Mouse (Mus musculus): Measurements from ENCODE around the gene Tas2r138.

Tas2r138 gene

DNA sequence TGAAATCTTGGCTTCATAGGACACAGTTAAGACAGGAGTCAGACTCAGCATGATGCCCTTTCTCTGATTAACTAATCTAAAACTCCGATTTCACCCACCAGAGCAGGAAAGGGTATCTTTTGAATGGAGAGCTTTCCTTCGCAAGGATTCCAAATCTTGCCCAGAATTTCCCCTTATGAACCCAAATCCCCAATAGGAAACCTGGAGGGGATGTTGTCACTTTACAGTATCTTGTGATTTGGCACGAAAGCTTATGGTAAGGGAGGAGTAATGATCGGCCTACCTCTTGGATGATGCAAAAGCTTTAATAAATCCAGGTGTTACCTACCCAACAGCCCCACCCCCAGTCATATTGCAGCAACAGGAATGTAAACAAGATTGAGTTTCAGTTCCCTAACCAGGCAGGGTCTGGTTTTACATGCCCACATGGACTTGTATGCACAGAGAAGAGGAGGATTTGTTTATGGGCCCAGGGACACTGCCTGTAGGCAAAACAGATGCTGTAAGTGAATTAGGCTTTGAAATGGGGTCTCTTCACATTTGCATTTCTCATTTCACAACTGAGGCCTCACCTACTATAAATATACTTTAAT, at the start of gene Tas2r138:
Tas2r138 (minus strand) TSS at position 51 of the 593 bp plus-strand sequence.
- no peak for DNase-seq

DNA sequence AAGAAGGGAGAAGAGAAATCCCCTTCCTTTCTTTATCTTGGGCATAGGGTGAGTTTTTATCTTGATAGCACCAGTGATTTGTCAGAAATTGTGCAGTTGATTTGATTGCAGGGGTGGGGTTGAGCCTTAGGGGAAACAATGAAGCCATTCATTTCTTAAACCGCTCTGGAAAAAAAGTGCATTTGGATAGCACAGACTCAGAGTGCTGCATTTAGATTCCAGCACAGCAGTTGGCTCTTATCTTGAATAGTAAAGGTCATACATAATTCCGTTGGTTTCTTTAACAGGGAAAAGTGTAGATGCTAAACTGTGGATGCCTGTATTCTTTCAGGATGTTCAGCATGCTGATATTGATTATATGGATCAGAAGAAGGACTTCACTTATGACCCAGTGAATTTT, 47.8 kb upstream of the Tas2r138 start:
- no peak for DNase-seq

DNA sequence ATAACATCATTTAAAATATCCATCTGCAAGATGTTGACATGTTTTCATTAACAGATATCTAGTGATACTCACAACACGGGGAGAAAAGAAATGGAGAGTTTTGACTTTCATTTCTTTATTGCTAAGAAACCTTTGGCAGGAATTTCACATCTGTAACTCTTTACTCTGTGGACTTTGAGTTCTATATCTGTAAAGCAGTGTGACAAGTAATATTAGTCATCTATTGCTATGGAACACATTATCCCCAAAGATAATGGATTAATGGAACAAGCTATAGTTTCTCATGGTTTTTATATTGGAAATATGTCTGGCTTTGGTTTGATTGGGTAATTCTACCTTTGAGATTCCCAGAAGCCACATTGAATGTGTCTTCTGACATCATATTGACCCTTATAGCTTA, 37.8 kb upstream of the Tas2r138 start:
- no peak for DNase-seq

DNA sequence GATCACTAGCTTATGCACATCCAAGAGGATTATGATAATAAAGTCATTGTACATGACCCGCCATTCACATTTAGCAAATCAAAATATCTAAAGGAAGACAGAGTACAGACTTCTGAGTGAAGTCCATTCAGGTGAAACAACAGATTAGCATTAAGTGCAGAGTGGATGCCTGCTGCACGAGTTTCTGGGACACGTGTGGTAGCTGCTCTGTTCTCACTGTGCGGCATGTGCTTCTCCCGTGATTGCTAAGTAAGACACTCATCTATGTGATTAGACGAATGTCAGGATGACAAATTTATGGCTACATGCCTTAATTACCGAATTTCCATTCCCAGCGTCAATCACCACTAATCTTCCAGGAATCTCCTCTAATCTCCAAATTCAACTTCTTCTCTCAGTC, 32.6 kb upstream of the Tas2r138 start:
- DNase-seq, result no peak

DNA sequence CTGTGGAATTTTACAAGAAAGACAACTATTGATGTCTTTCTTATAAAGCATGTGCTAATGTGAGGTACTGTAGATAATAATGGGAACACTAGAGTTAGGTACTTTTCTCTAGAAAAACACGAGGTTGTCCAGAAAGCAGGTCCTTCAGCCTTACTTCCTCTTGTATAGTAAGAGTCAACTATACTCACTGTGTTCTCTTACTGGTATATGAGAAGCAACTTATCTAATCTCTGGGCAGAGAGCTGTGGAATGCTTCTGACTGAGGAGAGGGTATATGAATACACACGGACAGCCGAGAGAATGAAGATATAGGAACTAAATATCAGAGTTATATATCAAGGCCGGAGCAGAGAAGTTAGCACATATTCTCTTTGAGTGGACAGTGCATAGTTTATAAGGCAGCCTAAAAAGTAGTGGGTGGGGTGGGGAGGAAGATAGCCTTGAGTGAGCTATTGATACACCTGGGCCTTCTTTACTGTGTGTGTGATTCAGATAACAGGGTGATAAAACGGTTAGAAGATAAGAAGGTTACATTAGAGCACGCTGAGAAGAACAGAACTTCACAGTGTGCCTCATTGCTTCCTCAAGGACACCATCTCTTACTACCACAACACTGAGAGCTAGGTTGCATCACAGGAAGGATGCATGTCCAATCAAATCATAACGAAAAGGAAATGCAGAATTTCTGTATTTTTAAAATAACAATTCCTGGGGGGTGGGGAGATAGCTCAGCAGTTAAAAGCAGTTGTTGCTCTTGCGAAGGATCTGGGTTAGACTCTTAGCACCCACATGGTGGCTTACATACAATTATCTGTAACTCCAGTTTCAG, 27.8 kb upstream of the Tas2r138 start:
- DNase-seq, result no peak

DNA sequence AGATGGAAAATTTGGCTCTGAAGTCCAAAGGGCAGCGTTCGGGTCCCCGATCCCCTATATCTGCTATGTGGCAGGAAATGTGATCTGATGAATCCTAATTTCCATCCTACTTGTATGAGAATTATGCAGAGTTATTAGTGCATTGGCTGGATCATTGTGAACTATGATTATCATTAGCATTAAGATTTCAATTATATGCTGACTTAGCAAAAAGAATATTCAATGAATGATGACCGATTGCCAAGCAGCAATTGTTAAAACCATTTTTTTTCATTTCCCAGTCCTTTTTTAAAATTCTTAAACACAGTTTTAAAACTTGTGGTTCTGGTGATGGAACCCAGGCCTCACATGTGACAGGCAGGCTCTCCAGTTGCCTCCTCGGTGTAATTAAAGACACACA, 24.6 kb upstream of the Tas2r138 start:
- DNase-seq, result no peak

DNA sequence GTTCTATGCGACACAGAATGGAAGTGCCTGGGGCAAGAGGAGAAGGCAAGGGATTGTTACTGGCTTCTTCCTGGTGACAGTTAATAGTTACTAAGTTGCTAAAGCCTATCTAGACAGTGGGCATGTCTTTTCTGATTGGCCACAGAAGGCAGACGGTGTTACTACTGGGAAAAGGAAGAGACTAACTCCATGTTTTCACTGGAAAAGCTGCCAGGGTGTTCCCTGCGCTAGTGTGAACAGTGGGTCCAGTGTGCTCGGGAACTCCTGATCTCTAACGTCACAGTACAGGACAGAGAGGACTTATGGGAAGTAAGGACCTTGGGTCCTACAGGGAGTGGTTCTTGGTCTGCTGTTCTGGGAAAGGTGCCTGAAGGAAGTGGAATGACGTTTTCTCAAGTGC, 22.4 kb upstream of the Tas2r138 start:
- DNase-seq, result no peak

DNA sequence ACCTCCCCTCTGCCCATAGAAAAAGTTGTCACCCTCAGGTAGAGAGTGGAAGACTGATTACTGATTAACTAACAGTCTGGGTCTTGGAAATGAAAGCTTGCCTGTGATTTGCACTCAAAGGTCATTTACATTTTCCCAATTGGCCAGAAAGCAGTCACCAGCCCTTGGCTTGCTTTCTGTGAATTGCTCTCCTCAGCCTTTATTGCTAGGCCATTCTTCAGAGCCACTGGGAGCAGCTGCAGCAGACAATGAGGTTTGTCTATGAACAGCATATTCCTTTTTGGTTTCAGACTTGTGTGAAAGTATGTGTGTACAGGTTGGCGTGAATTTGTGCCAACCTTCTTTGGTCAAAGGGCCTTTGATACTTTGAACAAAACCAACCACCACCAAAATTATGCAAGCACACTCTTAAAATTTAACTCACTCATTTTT, 21.5 kb upstream of the Tas2r138 start:
- DNase-seq, result no peak

DNA sequence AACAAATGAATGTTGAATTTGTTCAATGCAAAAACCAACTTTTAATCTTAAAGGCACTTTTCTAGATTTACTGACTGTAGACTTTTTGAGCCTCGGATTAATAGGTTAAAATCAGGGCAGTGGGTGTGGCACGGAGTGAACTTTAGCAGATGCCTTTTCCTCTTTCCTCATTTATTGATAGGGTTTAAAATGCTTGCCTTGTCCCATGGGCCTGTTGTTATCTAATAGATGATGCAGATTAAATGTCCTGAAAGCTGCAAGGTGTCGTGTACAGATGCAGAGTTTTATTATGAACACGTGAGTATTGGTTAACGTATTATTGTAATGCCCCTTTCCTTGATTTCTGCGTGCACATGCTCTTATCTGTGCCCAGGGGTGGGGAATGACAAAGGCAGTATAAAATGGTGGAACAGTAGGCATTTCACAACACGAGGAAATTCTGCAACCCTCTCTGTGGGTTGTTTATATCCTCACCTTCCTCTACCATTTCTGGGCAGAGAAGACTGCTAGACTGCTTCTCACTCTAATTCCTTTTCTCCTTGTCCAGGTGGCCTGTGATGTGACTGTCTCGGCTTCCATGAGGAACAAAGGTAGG, 15.4 kb upstream of the Tas2r138 start, which contains the start of gene Mgam:
Mgam (plus strand) TSS at position 426 of the 595 bp plus-strand sequence.
- DNase-seq, result no peak

DNA sequence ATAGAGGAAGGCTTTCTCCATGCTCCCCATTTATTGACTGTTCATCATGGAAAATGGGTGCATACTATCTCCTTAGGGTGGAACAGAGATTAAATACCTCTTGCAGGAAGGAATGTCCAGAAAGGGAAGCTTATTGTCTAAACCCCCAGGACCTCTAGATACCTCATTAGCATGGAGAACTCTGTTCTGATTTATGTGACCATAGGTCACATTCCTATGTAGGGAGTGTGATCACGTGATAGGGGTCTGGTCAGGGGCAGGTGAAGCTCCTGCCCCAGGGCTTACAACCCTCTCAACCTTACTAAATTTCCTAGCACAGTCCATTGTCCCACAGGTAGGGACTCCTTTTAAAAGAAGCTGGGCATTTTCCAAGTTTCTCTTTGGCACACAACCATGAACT, 13.0 kb upstream of the Tas2r138 start:
- no peak for DNase-seq

DNA sequence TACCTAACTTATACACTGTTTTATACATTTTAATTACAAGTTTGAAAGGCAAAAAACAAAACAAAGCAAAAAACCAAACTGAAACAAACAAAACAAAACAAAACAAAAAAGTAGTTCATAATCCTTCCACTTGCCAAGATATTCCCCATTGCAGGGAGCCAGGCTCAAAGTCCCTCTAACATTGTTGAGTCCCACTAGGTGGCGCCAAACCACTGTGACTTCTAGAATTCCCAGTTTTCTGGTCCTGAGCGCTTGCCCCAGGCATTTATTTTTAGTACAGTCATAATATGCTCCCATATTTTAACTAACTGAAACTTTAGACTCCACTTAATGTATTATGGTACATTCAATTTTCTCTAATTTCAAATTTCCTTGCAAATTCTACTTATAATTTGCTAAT, 4.9 kb upstream of the Tas2r138 start:
- DNase-seq, result peak; percentile 85 to 88

DNA sequence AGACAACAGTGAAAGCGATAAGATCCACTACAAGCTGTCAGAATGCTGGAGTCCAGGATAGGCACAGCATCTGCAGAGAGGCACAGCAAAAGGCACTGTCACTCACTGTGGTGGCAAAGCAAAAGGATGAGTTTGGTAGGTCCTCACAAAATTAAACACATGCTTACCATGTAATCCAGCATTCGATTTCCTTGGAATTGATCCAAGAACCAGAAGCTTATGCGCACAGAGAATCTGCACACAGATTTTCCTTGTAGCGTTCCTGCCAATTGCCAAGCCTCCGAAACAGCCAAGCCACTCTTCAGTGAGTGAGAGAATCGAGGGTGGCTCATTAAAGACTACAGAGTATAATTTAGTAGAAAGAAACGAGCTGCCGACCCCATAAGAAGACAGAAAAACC, 2.9 kb downstream of the Tas2r138 start:
- DNase-seq, result peak; percentile 49 to 62

DNA sequence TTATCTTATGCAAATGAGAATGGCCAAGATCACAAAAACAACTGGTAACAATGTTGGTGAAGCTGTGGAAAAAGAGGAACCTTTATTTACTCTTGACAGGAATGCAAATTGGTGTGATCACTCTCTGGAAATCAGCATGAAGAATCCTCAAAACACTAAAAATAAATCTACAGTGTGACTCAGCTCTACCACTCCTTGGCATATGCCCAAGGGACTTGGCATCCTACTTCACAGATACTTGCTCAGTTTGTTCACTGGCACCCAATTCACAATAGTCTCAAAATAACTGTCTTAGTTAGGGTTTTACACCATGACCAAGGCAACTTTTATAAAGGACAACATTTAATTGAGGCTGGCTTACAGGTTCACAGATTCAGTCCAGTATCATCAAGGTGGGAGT, 5.7 kb downstream of the Tas2r138 start:
- DNase-seq, result peak; percentile 73

DNA sequence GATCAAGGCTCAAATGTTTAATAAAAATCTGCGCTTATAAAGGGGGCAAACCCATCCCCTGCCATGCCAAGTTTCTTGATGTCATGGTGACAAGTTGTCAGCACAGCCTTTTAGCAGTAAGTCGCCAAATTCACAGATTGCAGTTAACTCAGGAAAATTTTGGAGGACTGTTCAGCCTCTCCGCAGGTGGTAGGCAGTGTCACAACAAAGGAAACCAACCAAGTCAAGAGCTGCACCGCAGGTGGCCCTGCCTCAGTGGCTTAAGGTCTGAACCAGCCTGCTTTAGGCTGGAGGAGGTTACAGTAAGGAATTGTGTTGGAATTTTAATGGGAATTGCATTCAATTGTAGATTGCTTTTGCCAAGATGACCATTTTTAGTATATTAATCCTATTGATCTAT, 14.6 kb downstream of the Tas2r138 start:
- peak; percentile 10 to 19 for DNase-seq

DNA sequence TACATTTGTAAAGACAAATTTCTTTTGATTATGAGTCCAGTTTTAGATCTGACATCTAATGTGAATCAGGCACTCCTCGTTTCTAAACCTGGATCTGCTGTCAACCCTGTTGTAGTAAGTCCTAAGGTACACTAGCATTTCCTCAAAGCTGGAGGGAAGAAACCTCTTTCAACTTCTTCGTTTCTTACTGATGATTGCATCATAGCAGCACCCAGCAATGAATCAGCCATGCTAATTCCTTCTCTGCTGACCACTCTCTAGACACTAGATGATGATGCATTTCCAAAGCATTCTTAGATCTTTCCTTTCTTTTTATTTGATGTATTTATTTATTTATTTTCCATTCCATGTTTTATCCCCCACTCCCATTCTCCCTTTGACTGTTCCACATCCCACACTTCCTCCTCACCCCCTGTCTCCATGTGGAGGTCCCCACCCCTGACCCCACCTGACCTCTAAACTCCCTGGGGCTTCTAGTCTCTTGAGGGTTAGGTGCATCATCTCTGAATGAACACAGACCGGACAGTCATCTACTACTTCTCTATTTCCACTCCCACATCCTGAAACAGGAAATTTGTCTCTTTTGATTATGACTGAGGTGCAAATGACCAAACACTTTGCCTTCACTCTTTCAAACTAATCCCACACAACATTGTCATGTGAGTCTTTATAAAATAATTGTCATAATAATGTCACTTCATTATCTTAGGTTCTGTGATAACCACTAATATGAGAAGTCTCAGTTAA, 18.1 kb downstream of the Tas2r138 start:
- no peak for DNase-seq

DNA sequence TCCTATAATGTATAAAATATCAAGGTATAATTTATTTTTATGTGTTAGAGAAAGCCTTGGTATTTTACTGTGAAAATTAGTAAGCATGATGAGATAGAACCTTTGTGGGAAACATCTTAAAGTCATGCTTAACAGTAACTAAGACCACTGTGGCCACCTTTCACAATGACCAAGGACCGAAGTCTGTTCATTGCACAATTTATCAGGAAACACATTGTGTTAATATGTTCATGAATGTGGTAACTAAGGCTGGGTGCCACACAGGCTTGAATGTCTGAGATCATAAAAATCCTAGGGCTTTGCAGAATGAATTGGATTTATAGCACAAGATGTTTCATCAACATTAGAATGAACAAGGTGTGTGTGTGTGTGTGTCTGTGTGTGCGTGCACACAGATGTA, 24.8 kb downstream of the Tas2r138 start:
- no peak for DNase-seq

DNA sequence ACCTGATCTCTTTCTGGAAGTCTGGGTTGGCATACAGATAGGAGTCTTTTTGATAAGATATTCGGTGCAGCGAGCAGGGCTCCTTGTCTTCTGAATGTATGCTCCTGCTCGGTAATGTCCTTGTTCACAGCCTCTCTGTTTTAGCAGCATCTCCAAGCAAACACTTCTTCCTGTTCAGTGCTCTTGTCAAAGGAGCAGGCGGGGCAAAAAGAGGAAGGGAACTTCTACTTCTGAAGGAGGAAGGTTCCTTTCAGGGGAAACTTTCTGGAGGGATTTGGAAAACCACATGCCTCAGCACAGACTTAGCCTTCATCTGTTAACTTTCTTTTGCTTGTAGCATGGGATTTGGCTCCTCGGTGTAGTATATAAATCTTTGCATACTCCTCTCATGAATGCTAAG, 27.5 kb downstream of the Tas2r138 start, which contains the start of gene Clec5a:
Clec5a (minus strand) TSS at position 177 of the 400 bp plus-strand sequence.
- DNase-seq, result no peak

DNA sequence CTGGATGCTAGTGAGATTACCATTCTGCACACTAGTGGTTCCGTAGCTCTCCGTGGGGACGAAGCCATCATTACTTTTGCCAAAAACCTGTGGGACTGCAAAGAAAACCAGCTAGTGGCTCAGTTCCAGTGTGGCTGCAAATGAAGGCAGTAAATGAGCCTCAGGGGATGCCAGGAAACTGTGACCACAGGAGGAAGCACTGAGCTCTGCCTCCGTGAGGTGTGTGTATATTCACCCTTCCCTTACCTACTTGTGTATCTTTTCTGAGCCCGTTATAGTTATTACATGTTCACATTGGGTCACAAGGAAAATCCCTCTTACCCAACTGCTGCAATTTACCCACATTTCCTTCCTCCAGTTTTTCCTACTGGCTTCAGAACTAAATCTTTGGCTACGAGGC, 28.8 kb downstream of the Tas2r138 start:
- peak in 1 of 2 experiments; percentile 13 for DNase-seq

DNA sequence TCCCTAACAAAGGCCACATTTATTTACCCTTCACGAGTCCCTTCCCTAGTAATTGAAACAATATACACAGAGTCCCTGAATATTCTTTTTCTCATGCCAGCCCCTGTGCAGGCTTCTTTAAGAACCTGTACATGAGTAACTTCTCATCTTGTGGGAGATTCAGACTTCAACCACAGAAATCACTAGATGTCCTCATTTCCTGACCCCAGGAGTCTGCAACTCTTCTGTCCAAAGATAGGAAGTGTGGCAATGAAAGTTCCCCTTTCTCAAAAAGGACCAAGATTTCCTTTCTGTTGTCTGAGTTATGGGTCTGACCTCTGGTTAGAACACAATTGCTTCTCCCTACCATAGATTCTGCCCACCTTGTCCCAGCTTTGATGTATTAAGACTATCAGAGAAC, 36.8 kb downstream of the Tas2r138 start:
- no peak for DNase-seq

DNA sequence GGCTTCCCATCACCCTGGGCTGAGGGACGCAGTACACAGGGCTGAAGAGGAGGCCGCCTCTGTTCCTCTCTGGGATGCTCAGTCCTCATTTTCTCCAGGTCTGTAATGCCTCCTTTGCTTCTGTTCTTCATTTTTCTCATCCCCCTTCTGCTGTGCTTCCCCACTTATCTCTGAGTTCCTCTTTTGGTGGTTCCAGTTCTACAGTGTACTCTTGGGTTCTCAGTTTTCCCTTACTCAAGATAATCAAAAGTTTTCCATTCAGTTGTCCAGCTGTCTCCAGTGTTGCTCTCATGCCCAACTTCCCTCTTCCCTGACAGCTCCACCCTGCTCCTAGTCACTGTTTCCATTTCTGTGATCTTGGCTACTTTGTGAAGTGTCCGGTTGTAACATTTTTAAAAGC, 39.5 kb downstream of the Tas2r138 start:
- no peak for DNase-seq

DNA sequence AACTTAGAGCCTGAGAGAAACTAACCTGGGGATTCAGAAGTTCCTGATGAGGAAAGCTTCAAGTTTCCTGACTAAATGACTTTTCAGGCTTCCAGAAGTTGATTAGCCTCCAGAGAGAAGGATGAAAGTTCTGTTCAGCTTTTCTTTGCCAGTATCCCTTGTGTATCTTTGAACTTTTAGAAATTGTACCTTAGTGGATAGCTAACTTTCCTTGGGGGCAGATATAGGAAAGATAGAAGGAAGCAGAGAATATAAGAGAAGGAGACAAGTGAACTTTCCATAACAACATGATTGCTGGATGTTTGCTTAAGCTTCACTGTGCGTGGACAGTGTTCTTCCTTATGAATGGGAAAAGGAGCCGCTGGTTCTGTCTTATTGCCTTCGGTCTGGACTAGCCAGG, 43.9 kb downstream of the Tas2r138 start, which contains the start of gene Olfr460:
Olfr460 (plus strand) TSS at position 301 of the 400 bp plus-strand sequence.
- no peak for DNase-seq
